Mouse (Mus musculus): ENCODE measurements at regions not wholly inside any gene's neighbourhood (a gene's known extent, or its start where the extent isn't known, plus 50 kb on each side); places are given as distances from the start of the nearest gene placed in this dataset.
"Not testable (repeated sequence)": the region's sequence is repeated elsewhere in the genome, so short reads cannot be mapped to it uniquely, and the experiment has no call there.

GRCm38 (mm10) chr17:83987683-83988082 lies 139.9 kb upstream of the Haao start:
- no peak for DNase-seq

GRCm38 (mm10) chr17:83985916-83986578 lies 138.3 kb upstream of the Haao start:
- no peak for DNase-seq

- peak; percentile 31 to 48 for DNase-seq
Measured at GRCm38 (mm10) chr17:83985333-83985790, 137.6 kb upstream of the Haao start.

GRCm38 (mm10) chr17:83983837-83984388 lies 136.2 kb upstream of the Haao start:
- DNase-seq = no peak

DNA sequence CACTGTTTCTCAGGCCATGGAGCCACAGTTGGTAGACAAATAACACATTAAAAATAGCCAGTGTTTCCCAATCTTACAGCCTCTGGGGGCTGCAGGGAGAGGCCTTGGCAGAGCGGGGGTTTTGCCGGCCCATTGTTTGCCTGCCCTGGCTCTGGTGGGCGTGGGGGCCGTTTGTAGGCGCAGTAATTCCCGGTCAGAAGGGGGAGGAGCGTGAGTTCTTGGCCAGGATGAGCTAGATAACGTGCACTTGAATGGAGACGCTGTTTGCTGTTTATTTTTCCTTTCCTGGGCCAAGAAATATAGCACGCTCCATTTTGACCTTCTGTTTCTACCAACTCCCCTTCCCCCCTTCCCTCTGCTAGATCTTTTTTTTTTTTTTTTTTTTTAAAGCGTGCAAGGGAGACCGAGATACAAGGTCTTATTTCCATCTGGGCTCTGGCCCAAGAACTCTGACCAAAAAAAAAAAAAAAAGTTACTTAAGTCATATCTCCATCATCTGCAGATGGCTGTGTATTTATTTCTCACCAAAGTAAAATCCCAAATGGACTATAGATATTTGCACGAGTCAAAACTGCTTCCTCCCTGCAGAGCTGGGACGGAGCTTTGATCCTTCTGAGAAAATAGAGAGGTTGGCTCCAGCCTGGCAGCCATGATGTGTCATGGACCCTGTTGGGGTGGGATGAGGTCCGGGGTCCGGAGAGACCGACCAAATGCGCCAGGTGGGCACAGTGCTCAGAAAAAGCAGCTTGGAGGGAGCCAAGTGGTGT lies 135.5 kb upstream of the Haao start:
- peak; percentile 80 to 87 for DNase-seq

GRCm38 (mm10) chr17:83982700-83983069 lies 134.9 kb upstream of the Haao start:
- DNase-seq = no peak

- DNase-seq = no peak
Measured at GRCm38 (mm10) chr17:83978858-83979470, 131.2 kb upstream of the Haao start.

- DNase-seq = no peak
Measured at GRCm38 (mm10) chr17:83977725-83978124, 130.0 kb upstream of the Haao start.

DNA sequence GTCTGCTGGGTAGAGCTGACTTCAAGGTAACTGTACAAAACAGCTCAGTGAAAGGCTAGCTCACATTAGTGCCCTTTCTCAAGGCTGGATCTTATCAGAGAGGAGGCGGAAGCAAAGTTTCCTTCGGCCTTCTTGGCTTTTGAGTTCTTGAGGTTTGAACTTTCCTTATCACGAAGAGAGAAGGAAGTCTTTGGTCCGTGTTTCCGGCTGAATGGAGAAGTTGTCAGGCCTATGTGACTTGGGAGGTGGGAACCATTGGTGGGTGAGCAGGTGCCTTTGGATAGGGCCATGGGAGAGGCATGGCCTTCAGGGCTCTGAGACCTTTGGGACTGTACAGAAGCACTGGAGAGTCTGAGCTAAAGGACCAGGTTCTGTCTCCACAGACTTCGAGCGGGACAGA lies 128.1 kb upstream of the Haao start:
- no peak for DNase-seq

- peak in 1 of 2 experiments; percentile 82 for DNase-seq
Measured at GRCm38 (mm10) chr17:83973461-83974350, 125.9 kb upstream of the Haao start.

- DNase-seq = no peak
Measured at GRCm38 (mm10) chr17:83972874-83973273, 125.1 kb upstream of the Haao start.

GRCm38 (mm10) chr17:83972470-83972869 lies 124.7 kb upstream of the Haao start:
- DNase-seq = peak; percentile 64 to 67

GRCm38 (mm10) chr17:83972026-83972425 lies 124.3 kb upstream of the Haao start:
- peak in 1 of 2 experiments; percentile 55 for DNase-seq

DNA sequence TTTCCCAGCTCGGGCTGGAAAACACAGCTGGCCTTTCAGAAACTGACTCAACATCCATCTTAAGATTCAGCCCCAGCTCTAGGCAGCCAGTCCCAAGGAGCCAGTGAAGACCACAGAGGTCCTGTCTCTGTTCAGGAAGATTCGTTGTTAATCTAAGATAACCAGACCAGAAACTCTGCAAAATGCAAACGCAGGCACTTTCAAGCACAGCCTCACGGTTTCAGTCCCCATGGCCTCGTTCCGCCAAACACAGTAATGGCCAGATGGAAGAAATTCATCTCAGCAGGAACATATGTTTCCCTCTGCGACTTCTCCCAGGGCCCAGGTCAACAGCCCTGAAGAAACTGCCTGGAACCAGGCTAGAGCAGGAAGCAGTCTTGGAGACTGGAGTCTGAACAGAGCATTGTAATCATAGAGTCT lies 121.7 kb upstream of the Haao start:
- DNase-seq = no peak

GRCm38 (mm10) chr17:83968124-83968523 lies 120.4 kb upstream of the Haao start:
- DNase-seq = not testable (repeated sequence)

DNA sequence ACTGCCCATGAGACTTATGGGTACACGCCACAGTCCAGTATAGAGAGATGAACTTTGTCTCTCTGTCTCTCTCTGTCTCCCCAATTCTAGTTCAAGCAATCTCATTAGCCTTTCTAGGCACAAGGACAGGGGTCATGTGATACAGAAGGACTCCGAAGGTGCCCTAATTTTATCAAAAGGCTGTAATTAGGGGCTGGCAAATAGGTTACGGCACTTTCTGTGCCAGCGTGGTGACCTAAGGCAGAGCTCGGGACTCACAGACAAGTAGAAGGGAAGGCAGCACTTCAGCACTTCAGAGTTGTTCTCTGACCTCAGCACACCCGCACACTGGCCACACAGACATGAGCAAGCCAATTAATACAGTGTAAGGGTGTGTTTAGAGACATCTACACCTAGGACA lies 119.2 kb upstream of the Haao start:
- DNase-seq = no peak

GRCm38 (mm10) chr17:83964454-83965211 lies 116.9 kb upstream of the Haao start:
- no peak for DNase-seq

DNA sequence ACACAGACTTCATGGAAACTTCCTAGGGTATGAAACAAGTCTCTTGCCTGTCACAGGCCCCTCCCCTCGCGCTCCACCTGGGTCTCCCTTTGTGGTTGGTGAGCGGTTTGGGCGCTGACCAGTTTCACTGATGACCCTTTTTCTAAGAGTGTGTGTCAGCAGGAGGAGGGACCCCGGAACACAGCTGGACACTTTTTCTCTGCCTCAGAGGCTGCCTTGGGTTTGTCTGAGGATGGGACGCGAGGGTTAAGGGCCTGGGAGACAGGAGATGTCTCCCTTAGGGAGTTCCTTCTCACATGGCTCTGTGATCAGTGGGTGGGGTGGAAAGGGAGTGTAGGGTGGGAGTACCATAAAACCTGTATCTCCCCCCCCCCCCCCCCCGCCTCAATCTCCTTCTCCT lies 115.8 kb upstream of the Haao start:
- no peak for DNase-seq

DNA sequence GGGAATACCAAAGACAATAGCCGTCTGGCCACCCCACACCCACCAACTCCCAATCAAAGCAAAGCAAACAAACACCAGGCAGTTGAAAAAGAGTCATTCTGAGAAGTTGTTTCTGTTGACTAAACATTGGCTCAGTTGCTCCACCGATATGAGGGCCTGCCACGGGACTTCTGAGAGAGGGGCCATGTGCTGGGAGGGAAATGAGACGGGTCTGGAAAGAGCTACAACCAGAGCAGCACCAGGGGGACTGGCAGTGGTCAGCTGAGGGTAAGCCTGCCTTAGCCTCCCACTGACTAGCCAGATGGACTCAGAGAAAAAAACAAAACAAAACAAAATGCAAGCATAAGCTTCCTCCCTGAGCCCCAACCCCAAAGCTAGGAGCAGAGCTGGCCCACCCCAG lies 115.1 kb upstream of the Haao start:
- no peak for DNase-seq

DNA sequence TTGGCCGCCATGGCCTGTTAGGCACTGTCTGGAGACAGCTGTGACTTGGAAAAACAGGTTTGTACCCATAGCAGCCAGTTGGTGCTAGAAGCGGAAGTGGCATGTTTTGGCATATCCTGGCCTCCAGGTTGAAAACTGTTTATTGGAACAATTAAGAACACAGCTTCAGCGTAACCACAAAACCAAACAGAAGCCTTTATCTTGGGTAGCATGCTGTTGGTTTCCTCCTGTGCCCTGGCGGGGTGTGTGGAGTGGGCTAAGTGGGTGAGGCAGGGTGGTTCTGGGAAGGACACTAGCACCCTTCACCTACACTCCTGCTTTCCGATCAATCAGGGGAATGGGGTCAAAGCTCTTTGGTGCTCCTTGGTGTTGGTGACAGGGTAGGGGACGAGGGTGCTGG lies 114.4 kb upstream of the Haao start:
- no peak for DNase-seq

DNA sequence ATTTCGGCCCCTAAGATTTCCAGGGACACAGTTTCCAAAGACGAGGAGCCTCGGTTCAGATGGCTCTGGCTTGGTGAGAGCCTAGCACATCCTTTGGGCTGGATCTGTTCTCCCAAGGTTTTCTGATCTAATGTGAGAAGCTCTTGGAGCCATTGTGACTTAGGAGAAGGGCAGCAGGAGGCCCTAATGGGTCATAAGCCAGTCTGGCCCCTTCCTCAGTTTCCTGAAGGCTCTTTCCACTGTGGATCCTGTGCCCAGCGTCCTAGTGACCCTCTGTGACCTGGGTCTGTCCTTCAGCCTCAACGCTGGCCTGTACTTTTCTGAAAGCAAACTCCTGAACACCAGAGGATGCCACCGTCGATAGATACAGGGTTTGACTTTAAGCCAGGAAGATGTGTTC lies 113.1 kb upstream of the Haao start:
- DNase-seq = no peak

GRCm38 (mm10) chr17:83960158-83960557 lies 112.4 kb upstream of the Haao start:
- no peak for DNase-seq

Data from kidney, postnatal 36 days (tissue).